Mouse (Mus musculus): ENCODE measurements around the gene Irgq. TPM values are rescaled to one million over a fixed set of nuclear protein-coding genes. Genes with fewer than 3 reads are reported as not detected.
A peak's percentile ranks its signal among the peaks of the same experiment; 100 is the strongest.
"Not testable (repeated sequence)": the region's sequence is repeated elsewhere in the genome, so short reads cannot be mapped to it uniquely, and the experiment has no call there.

The Irgq gene
- polyA plus RNA-seq, 1 experiment: 12.3 TPM

DNA sequence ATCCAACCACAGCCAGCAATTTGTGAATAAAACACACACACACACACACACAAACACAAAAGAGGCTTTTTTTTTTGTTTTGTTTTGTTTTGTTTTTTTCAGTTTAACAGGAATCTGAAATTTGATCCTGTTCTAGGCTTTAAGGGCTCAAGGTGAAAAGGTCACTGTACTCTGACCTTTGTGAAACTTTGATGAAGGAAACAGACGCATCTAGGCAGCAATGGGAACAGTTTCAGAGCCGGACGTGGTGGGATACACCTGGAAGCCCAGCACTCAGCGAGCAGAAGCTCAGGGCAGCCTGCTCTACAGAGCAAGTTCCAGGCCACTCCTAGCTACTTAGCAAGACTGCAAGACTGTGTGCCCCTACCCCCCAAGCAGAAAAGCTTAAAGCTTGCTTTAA, 25.6 kb upstream of the Irgq start:
- TF ChIP-seq CTCF (IDR thresholded peaks at IDR 0.05; ENCODE audit: extremely low read depth, insufficient read length, insufficient replicate concordance, low read depth, low read length) (no peak), POLR2A (IDR thresholded peaks at IDR 0.05; ENCODE audit: low read depth, low read length) (no peak)
- 37% methylated on average over 4 of the region's 4 CpGs for WGBS
- Histone ChIP-seq H3K36me3 (ENCODE audit: control insufficient read depth, insufficient read depth, low read length) (no peaks in the 10 kb centered on the region), H3K27me3 (ENCODE audit: control insufficient read depth, insufficient read depth, low read length) (peaks cover 21% of the 10 kb centered on the region), H3K4me1 (ENCODE audit: control insufficient read depth, insufficient read depth, insufficient read length, low read length) (no peaks in the 10 kb centered on the region; the same call in none of the 2 replicates), H3K4me3 (ENCODE audit: low read depth, low read length) (no peak overlapping the region), H3K27ac (ENCODE audit: insufficient read depth, low read depth, low read length) (no peak overlapping the region)

DNA sequence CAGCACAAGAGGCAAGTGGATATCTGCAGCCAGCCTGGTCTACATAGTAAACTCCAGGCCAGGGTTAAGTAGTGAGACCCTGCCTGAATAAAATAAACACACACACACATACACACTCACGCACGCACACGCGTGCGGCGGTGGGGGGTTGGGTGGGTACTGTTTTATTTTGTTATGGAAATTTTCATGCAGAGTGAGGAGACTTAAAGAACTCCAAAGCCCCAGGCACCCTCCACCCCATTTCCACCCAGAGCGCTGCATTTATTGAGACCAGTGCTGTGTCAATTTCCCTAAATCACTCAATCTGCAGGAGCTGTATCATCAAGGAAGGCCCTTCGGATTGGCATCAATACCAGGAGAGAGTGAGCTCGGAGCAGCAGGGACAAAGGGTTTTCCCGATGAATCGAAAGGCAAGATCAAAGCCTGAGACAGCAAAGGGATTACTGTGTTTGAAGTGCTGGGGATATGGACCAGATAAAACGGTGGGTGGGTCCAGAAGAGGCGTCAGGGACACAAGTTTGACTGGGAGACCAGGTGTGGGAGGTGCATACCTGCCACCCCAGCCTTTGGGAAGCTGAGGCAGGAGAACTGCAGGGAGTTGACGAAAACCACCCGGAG, 24.9 kb upstream of the Irgq start:
- WGBS: 69% methylated on average over 15 of the region's 15 CpGs
- Histone ChIP-seq H3K4me3 (ENCODE audit: low read depth, low read length) (no peak overlapping the region), H3K27me3 (ENCODE audit: control insufficient read depth, insufficient read depth, low read length) (peaks cover 14% of the 10 kb centered on the region), H3K4me1 (ENCODE audit: control insufficient read depth, insufficient read depth, insufficient read length, low read length) (no peaks in the 10 kb centered on the region; the same call in none of the 2 replicates), H3K36me3 (ENCODE audit: control insufficient read depth, insufficient read depth, low read length) (no peaks in the 10 kb centered on the region), H3K27ac (ENCODE audit: insufficient read depth, low read depth, low read length) (no peak overlapping the region)
- TF ChIP-seq POLR2A (IDR thresholded peaks at IDR 0.05; ENCODE audit: low read depth, low read length): no peak
- TF ChIP-seq CTCF (IDR thresholded peaks at IDR 0.05; ENCODE audit: extremely low read depth, insufficient read length, insufficient replicate concordance, low read depth, low read length): no peak

- H3K4me1 ChIP-seq (ENCODE audit: control insufficient read depth, insufficient read depth, insufficient read length, low read length): no peaks in the 10 kb centered on the region; the same call in none of the 2 replicates
- H3K4me3 ChIP-seq (ENCODE audit: low read depth, low read length): no peak overlapping the region
- no peaks in the 10 kb centered on the region for H3K36me3 ChIP-seq (ENCODE audit: control insufficient read depth, insufficient read depth, low read length)
- WGBS: 15% methylated on average over 3 of the region's 3 CpGs
- peaks cover 14% of the 10 kb centered on the region; the same call in 1 of the 2 replicates for H3K27me3 ChIP-seq (ENCODE audit: control insufficient read depth, insufficient read depth, low read length)
- no peak overlapping the region for H3K27ac ChIP-seq (ENCODE audit: insufficient read depth, low read depth, low read length)
- TF ChIP-seq CTCF (IDR thresholded peaks at IDR 0.05; ENCODE audit: extremely low read depth, insufficient read length, insufficient replicate concordance, low read depth, low read length) (no peak), POLR2A (IDR thresholded peaks at IDR 0.05; ENCODE audit: low read depth, low read length) (no peak)
These were observed 24.4 kb upstream of the Irgq start for GRCm38 (mm10) chr7:24506065-24506459.

DNA sequence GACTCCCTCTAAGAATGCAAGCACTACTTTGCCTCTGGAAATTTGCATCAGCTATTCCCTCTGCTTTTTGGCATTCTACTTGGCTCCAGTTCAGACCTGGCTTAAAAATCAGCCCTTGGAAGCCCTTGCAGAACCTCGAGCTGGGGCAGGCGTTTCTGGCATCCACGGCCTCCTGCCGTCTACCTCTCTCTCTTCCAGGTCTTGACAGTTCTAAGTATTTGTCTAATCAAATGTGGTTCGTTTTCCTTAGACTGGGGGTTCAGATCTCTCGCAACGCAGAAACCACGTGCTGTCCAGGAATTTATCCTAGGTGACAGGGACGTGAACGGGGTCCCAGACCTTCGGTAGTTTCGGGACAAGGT, 24.0 kb upstream of the Irgq start:
- Histone ChIP-seq H3K27ac (ENCODE audit: insufficient read depth, low read depth, low read length) (no peak overlapping the region), H3K4me3 (ENCODE audit: low read depth, low read length) (peak overlapping the region; percentile 98), H3K36me3 (ENCODE audit: control insufficient read depth, insufficient read depth, low read length) (no peaks in the 10 kb centered on the region), H3K27me3 (ENCODE audit: control insufficient read depth, insufficient read depth, low read length) (peaks cover 13% of the 10 kb centered on the region; the same call in 1 of the 2 replicates), H3K4me1 (ENCODE audit: control insufficient read depth, insufficient read depth, insufficient read length, low read length) (peaks cover 2% of the 10 kb centered on the region)
- WGBS: 2% methylated on average over 12 of the region's 12 CpGs
- TF ChIP-seq POLR2A (IDR thresholded peaks at IDR 0.05; ENCODE audit: low read depth, low read length) (no peak), CTCF (IDR thresholded peaks at IDR 0.05; ENCODE audit: extremely low read depth, insufficient read length, insufficient replicate concordance, low read depth, low read length) (no peak)

GRCm38 (mm10) chr7:24506838-24507725, 23.4 kb upstream of the Irgq start, which contains the start of gene Zfp428:
Zfp428 (plus strand) TSS chr7:24507006.
- H3K27me3 ChIP-seq (ENCODE audit: control insufficient read depth, insufficient read depth, low read length): peaks cover 8% of the 10 kb centered on the region; the same call in 1 of the 2 replicates
- TF ChIP-seq CTCF (IDR thresholded peaks at IDR 0.05; ENCODE audit: extremely low read depth, insufficient read length, insufficient replicate concordance, low read depth, low read length) (no peak), POLR2A (IDR thresholded peaks at IDR 0.05; ENCODE audit: low read depth, low read length) (peak; percentile 42; the same call in 1 of the 2 replicates)
- H3K36me3 ChIP-seq (ENCODE audit: control insufficient read depth, insufficient read depth, low read length): no peaks in the 10 kb centered on the region
- H3K27ac ChIP-seq (ENCODE audit: insufficient read depth, low read depth, low read length): peak within 1 kb of the TSS; percentile 85
- H3K4me1 ChIP-seq (ENCODE audit: control insufficient read depth, insufficient read depth, insufficient read length, low read length): peaks cover 2% of the 10 kb centered on the region
- 1% methylated on average over 84 of the region's 84 CpGs for WGBS
- peak within 1 kb of the TSS; percentile 98 for H3K4me3 ChIP-seq (ENCODE audit: low read depth, low read length)

GRCm38 (mm10) chr7:24507726-24508114, 22.8 kb upstream of the Irgq start:
- Histone ChIP-seq H3K4me1 (ENCODE audit: control insufficient read depth, insufficient read depth, insufficient read length, low read length) (peaks cover 2% of the 10 kb centered on the region), H3K27me3 (ENCODE audit: control insufficient read depth, insufficient read depth, low read length) (0 out of 2 replicates have a peak, but pooled peaks cover 3% of the 10 kb centered on the region), H3K36me3 (ENCODE audit: control insufficient read depth, insufficient read depth, low read length) (no peaks in the 10 kb centered on the region), H3K27ac (ENCODE audit: insufficient read depth, low read depth, low read length) (peak overlapping the region; percentile 46; the same call in 1 of the 2 replicates), H3K4me3 (ENCODE audit: low read depth, low read length) (peak overlapping the region; percentile 98)
- under 1% methylated on average over 20 of the region's 20 CpGs for WGBS
- TF ChIP-seq CTCF (IDR thresholded peaks at IDR 0.05; ENCODE audit: extremely low read depth, insufficient read length, insufficient replicate concordance, low read depth, low read length) (no peak), POLR2A (IDR thresholded peaks at IDR 0.05; ENCODE audit: low read depth, low read length) (no peak)

DNA sequence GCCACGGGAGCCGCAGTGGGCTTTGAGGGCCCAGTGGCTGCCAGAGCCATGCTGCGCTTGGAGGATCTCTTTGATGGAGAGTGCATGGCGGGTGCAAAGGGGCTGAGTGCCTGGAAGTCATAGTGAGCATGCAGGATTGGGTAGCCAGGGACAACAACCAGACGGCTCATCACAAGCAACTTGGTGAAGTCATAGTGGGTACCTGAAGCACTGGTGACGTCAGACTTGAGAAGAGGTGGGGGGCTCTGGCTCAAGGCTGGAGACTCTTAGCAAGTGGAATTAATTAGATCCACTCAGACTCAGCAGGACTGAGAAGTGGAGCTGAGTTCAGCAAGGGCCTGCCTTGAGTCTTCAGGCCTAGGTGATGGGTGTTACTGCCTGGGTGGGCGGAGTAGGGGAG, 18.1 kb upstream of the Irgq start, which contains the start of gene AC161166.1:
Gene AC161166.1, minus strand, starts transcription at position 101 of the 400 bp plus-strand sequence.
- Histone ChIP-seq H3K36me3 (ENCODE audit: control insufficient read depth, insufficient read depth, low read length) (no peaks in the 10 kb centered on the region), H3K4me1 (ENCODE audit: control insufficient read depth, insufficient read depth, insufficient read length, low read length) (peaks cover 2% of the 10 kb centered on the region), H3K27ac (ENCODE audit: insufficient read depth, low read depth, low read length) (no peak within 1 kb of the TSS), H3K27me3 (ENCODE audit: control insufficient read depth, insufficient read depth, low read length) (no peaks in the 10 kb centered on the region), H3K4me3 (ENCODE audit: low read depth, low read length) (no peak within 1 kb of the TSS)
- 97% methylated on average over 7 of the region's 7 CpGs for WGBS
- TF ChIP-seq POLR2A (IDR thresholded peaks at IDR 0.05; ENCODE audit: low read depth, low read length): no peak
- no peak for TF ChIP-seq CTCF (IDR thresholded peaks at IDR 0.05; ENCODE audit: extremely low read depth, insufficient read length, insufficient replicate concordance, low read depth, low read length)

DNA sequence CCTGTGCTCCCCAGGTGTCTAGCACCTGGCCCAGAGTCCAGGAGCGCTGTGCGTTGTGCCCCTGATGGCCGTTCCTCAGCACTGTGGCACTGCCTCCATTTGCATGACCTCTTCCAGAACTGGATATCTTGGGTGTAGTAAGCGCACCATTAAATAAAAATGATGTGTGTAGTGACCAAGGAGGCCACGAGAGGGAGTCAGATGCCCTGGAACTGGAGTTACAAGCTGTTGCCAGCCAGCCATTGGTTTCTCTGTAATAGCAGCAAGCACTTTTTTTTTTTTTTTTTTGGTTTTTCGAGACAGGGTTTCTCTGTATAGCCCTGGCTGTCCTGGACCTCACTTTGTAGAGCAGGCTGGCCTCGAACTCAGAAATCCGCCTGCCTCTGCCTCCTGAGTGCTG, 14.2 kb upstream of the Irgq start:
- not testable (repeated sequence) for H3K27me3 ChIP-seq (ENCODE audit: control insufficient read depth, insufficient read depth, low read length); H3K4me3 ChIP-seq (ENCODE audit: low read depth, low read length); H3K27ac ChIP-seq (ENCODE audit: insufficient read depth, low read depth, low read length); H3K36me3 ChIP-seq (ENCODE audit: control insufficient read depth, insufficient read depth, low read length); H3K4me1 ChIP-seq (ENCODE audit: control insufficient read depth, insufficient read depth, insufficient read length, low read length)
- 79% methylated on average over 8 of the region's 8 CpGs for whole genome bisulfite sequencing

Measured in small intestine, adult 2 months (tissue).